Mouse (Mus musculus): Measurements from ENCODE around the gene Hoxd10. TPM values are rescaled to one million over a fixed set of nuclear protein-coding genes. Genes with fewer than 3 reads are reported as not detected.

Hoxd10 gene
- total and polyA plus RNA-seq, 3 experiments = not detected

DNA sequence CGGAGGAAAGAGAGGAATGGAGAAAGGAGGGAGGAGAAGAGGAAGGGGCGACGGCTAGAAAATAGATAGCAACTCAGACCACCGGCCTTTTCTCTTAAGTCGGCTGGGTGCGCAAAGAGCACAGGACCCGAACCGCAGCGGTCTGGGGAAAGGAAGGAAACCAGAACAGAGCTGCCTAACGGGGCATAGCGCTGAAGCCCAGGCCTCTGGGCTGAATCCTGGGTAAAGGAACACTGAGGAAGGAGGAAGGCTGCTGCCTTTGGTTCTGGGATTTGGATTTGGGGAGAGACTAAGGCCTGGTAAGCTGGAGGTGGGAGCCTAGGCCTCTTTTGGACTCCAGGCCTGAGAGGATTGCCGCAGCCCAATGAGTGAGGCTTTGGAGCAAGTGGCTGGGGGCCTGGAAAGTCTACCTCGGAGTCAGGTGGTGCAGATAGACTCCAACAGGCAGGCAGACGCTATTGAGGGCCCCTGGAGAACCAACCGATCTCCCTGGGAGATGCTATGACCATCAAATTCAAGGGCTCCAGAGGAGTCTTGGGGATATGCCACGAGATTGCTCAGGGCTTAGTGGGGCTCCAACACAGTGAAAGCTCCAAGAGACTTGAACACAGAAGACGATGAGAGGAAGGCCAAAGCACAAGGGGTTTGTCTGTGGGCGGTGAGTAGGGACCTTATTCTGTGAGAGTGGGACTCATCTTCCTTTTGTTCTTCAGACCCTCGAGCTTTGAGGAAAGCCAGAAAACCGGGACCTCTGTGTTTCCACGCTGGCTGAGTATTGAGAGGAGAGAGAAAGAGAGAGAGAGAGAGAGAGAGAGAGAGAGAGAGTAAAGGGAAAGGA, 10.9 kb upstream of the Hoxd10 start:
- dilution Hi-C loops (cut with MboI; ENCODE audit: extremely low pct_ligation_motif_present, extremely low pct_unique_long_range_greater_than_20kb, low sequenced_read_pairs) = no loop called here
- no peak for DNase-seq (ENCODE audit: extremely low read depth)

DNA sequence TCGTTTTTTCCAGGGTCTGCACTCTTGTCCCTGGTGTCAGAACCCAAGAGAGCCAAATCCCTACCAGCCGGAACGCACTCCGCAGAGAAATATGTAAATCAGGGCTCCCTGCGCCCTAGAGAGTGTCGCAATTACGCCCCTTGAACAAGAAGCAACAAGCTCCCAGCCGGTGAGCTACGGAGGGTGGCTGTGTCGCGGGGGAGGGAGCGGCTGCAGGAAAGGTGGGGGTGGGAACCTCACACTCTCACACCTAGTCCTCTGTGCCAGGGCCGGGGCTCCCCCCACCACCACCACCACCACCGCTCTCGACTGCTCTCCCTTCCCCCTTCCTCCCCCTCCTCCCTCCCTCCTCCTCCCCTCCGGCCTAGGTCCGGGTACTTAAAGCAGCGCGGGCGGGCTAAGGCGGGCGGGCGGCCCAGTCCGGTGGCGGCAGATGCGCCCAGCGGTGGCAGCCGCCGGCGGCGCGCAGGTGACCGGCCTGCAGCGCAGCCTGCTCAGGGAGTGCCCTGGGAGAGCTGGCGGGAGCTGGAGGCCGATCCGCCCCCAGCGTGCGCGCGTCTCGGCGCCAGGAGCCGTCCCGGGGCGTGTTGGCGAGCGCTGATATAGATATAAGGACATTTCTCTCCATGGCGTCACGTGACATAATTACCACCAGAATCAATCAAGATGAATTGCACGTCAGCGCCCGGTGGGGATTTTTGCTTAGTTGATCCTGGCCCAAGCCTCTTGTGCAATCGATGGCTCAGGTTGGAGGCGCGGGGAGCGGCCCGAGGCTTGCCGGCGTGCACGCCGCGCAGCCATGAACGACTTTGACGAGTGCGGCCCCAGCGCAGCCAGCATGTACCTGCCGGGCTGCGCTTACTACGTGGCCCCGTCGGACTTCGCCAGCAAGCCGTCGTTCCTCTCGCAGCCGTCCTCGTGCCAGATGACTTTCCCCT, 9.9 kb upstream of the Hoxd10 start:
- H3K4me2 ChIP-seq (ENCODE audit: insufficient read depth, low read depth, poor library complexity, severe bottlenecking) = no peak overlapping the region
- H3K79me2 ChIP-seq (replicated peaks; ENCODE audit: control insufficient read depth, extremely low read depth, insufficient read depth, poor library complexity, severe bottlenecking) = no peaks in the 10 kb centered on the region
- no peak for DNase-seq (ENCODE audit: extremely low read depth)
- no peaks in the 10 kb centered on the region for H3K4me1 ChIP-seq (ENCODE audit: control insufficient read depth in 1 of 2, insufficient read depth in 2 of 2)
- no peak for TF ChIP-seq MAX (IDR thresholded peaks at IDR 0.05; ENCODE audit: low read length)
- no peak for TF ChIP-seq MAZ (IDR thresholded peaks at IDR 0.05; ENCODE audit: low read depth, low read length)
- TF ChIP-seq POLR2AphosphoS2 (IDR thresholded peaks at IDR 0.05; ENCODE audit: low read depth, low read length) = no peak
- TF ChIP-seq JUND (conservative IDR thresholded peaks at IDR 0.05; ENCODE audit: low read depth, low read length) = no peak
- no peak for TF ChIP-seq SIN3A (IDR thresholded peaks at IDR 0.05; ENCODE audit: low read length)
- TF ChIP-seq RCOR1 (conservative IDR thresholded peaks at IDR 0.05; ENCODE audit: low read depth, low read length) = no peak
- no peak for TF ChIP-seq NRF1 (IDR thresholded peaks at IDR 0.05; ENCODE audit: low read depth, low read length)
- TF ChIP-seq PAX5 (IDR thresholded peaks at IDR 0.05; ENCODE audit: low read length) = no peak
- no peak for TF ChIP-seq IRF4 (IDR thresholded peaks at IDR 0.05; ENCODE audit: low read depth, low read length)
- in situ Hi-C loops (cut with MboI; ENCODE audit: low pct_ligation_motif_present, low pct_unique_long_range_greater_than_20kb, low sequenced_read_pairs) (loop anchor here (25.0 kb wide), 1 partner anchor 630 kb away; no protein-coding TSS in a partner anchor), dilution Hi-C loops (cut with MboI; ENCODE audit: extremely low pct_ligation_motif_present, extremely low pct_unique_long_range_greater_than_20kb, low sequenced_read_pairs) (no loop called here)
- no peaks in the 10 kb centered on the region for H3K36me3 ChIP-seq (replicated peaks in 1 of 2; ENCODE audit: control insufficient read depth in 1 of 2, insufficient read depth in 1 of 2, low read length in 1 of 2)
- no peaks in the 10 kb centered on the region for H3K27me3 ChIP-seq (replicated peaks)
- H3K27ac ChIP-seq (ENCODE audit: insufficient read depth, low read depth) = no peak overlapping the region
- no peak overlapping the region for H3K4me3 ChIP-seq (replicated peaks in 1 of 3; ENCODE audit: low read depth in 2 of 3, low read length in 2 of 3, poor library complexity in 1 of 3)
- no peak overlapping the region for H3K9ac ChIP-seq (ENCODE audit: insufficient read depth, low read depth)
- H3K9me3 ChIP-seq (replicated peaks; ENCODE audit: low read length) = peaks cover 27% of the 10 kb centered on the region

More for the DNA sequence above, 10.9 kb upstream of the Hoxd10 start:
- no peaks in the 10 kb centered on the region for H3K27me3 ChIP-seq (replicated peaks)
- in situ Hi-C loops (cut with MboI; ENCODE audit: low pct_ligation_motif_present, low pct_unique_long_range_greater_than_20kb, low sequenced_read_pairs) = loop anchor here (25.0 kb wide), 1 partner anchor 632 kb away; no protein-coding TSS in a partner anchor
- H3K9ac ChIP-seq (ENCODE audit: insufficient read depth, low read depth) = no peak overlapping the region
- no peak overlapping the region for H3K4me3 ChIP-seq (replicated peaks in 1 of 3; ENCODE audit: low read depth in 2 of 3, low read length in 2 of 3, poor library complexity in 1 of 3)
- no peaks in the 10 kb centered on the region for H3K36me3 ChIP-seq (replicated peaks in 1 of 2; ENCODE audit: control insufficient read depth in 1 of 2, insufficient read depth in 1 of 2, low read length in 1 of 2)
- H3K79me2 ChIP-seq (replicated peaks; ENCODE audit: control insufficient read depth, extremely low read depth, insufficient read depth, poor library complexity, severe bottlenecking) = no peaks in the 10 kb centered on the region
- no peaks in the 10 kb centered on the region for H3K4me1 ChIP-seq (ENCODE audit: control insufficient read depth in 1 of 2, insufficient read depth in 2 of 2)
- H3K9me3 ChIP-seq (replicated peaks; ENCODE audit: low read length) = peaks cover 27% of the 10 kb centered on the region
- H3K27ac ChIP-seq (ENCODE audit: insufficient read depth, low read depth) = no peak overlapping the region
- no peak overlapping the region for H3K4me2 ChIP-seq (ENCODE audit: insufficient read depth, low read depth, poor library complexity, severe bottlenecking)
- TF ChIP-seq KAT2A (IDR thresholded peaks at IDR 0.05; ENCODE audit: insufficient replicate concordance, low read length) (no peak), MEF2A (IDR thresholded peaks at IDR 0.05; ENCODE audit: borderline replicate concordance, low read depth, low read length) (no peak), CHD1 (IDR thresholded peaks at IDR 0.05; ENCODE audit: low read depth, low read length) (no peak), JUND (conservative IDR thresholded peaks at IDR 0.05; ENCODE audit: low read depth, low read length) (no peak), RCOR1 (conservative IDR thresholded peaks at IDR 0.05; ENCODE audit: low read depth, low read length) (no peak), CTCF (conservative IDR thresholded peaks at IDR 0.05 in 1 of 2, IDR thresholded peaks at IDR 0.05 in 1 of 2; ENCODE audit: low read depth in 2 of 2, low read length in 2 of 2) (no peak), HCFC1 (IDR thresholded peaks at IDR 0.05; ENCODE audit: low read depth, low read length) (no peak), UBTF (IDR thresholded peaks at IDR 0.05; ENCODE audit: low read depth, low read length) (no peak), TBP (conservative IDR thresholded peaks at IDR 0.05; ENCODE audit: low read depth, low read length) (no peak), NELFE (IDR thresholded peaks at IDR 0.05; ENCODE audit: low read depth, low read length) (no peak), RAD21 (IDR thresholded peaks at IDR 0.05; ENCODE audit: low read depth, low read length) (no peak), POLR2AphosphoS2 (IDR thresholded peaks at IDR 0.05; ENCODE audit: low read depth, low read length) (no peak), BHLHE40 (IDR thresholded peaks at IDR 0.05; ENCODE audit: low read depth, low read length) (no peak), ZKSCAN1 (IDR thresholded peaks at IDR 0.05; ENCODE audit: borderline replicate concordance, low read depth, low read length) (no peak), ZMIZ1 (IDR thresholded peaks at IDR 0.05; ENCODE audit: low read depth, low read length) (no peak), POLR2A (IDR thresholded peaks at IDR 0.05; ENCODE audit: low read depth, low read length) (no peak), USF1 (IDR thresholded peaks at IDR 0.05; ENCODE audit: low read depth, low read length) (no peak), SIN3A (IDR thresholded peaks at IDR 0.05; ENCODE audit: low read length) (no peak)
